49 mouse cellular contexts compared by ENCODE assay signal in genomic region chr7:144847067-144847466, GRCm38 (mm10). TPM values are rescaled to one million over a fixed set of nuclear protein-coding genes. Genes with fewer than 3 reads are reported as not detected.
"Had no signal": no experiment of that assay in that cellular context is flagged by ENCODE, and none has a peak within 500 bp of the region (broad histone marks: within the 10 kb centered on the region; RNA-seq: fewer than 3 reads in every experiment).

Gene Fgf4, plus strand, starts transcription at chr7:144847367.

- H3K27me3 ChIP-seq: hindbrain, embryonic 15.5 days had no signal

- H3K9me3 ChIP-seq: heart, embryonic 10.5 days; heart, embryonic 12.5 days; heart, embryonic 13.5 days; heart, embryonic 15.5 days; hindbrain, embryonic 10.5 days; hindbrain, embryonic 13.5 days; hindbrain, embryonic 15.5 days; intestine, embryonic 15.5 days; kidney, embryonic 15.5 days had no signal

- H3K36me3 ChIP-seq: heart, embryonic 10.5 days; heart, embryonic 12.5 days; heart, embryonic 13.5 days; heart, embryonic 15.5 days; hindbrain, embryonic 10.5 days; hindbrain, embryonic 13.5 days; hindbrain, embryonic 15.5 days; intestine, embryonic 15.5 days; kidney, embryonic 15.5 days had no signal

- H3K9ac ChIP-seq: heart, embryonic 12.5 days; heart, embryonic 13.5 days; heart, embryonic 15.5 days; hindbrain, embryonic 13.5 days; hindbrain, embryonic 14.5 days; hindbrain, embryonic 15.5 days; intestine, embryonic 15.5 days; kidney, embryonic 15.5 days had no signal

- H3K27ac ChIP-seq: heart, embryonic 10.5 days; heart, embryonic 13.5 days; heart, embryonic 15.5 days; hindbrain, embryonic 10.5 days; hindbrain, embryonic 13.5 days; hindbrain, embryonic 14.5 days; hindbrain, embryonic 15.5 days; hindbrain, postnatal 0 days; intestine, embryonic 15.5 days; kidney, embryonic 15.5 days; kidney, postnatal 0 days; layer of hippocampus, adult 2 months; left cerebral cortex, adult 2 months had no signal

- ATAC-seq: hindbrain, embryonic 16.5 days; hindbrain, postnatal 0 days; inflammation-experienced regulatory T-cells, adult 6 months; intestine, embryonic 15.5 days; intestine, embryonic 16.5 days; intestine, postnatal 0 days had no signal

- H3K4me3 ChIP-seq: heart, embryonic 10.5 days; heart, embryonic 12.5 days; heart, embryonic 13.5 days; heart, embryonic 15.5 days; hindbrain, embryonic 10.5 days; hindbrain, embryonic 13.5 days; hindbrain, embryonic 15.5 days; intestine, embryonic 15.5 days; kidney, embryonic 15.5 days; layer of hippocampus, adult 2 months; left cerebral cortex, adult 2 months had no signal

- H3K4me1 ChIP-seq: heart, embryonic 10.5 days; heart, embryonic 12.5 days; heart, embryonic 13.5 days; heart, embryonic 15.5 days; hindbrain, embryonic 13.5 days; hindbrain, embryonic 15.5 days; intestine, embryonic 15.5 days; kidney, embryonic 15.5 days had no signal

- H3K4me2 ChIP-seq: heart, embryonic 11.5 days; heart, embryonic 12.5 days; heart, embryonic 13.5 days; heart, embryonic 15.5 days; hindbrain, embryonic 13.5 days; hindbrain, embryonic 14.5 days; hindbrain, embryonic 15.5 days; intestine, embryonic 15.5 days; kidney, embryonic 15.5 days had no signal

- DNase-seq: heart, postnatal 10 days; heart, postnatal 14 days; heart, postnatal 36 days; heart, postnatal 4 days; kidney, adult 11 months; kidney, adult 18-20 months; kidney, adult 2 months; kidney, adult 8-10 months; kidney, adult 9 months; kidney, postnatal 10 days; kidney, postnatal 14 days; kidney, postnatal 25 days; kidney, postnatal 36 days; kidney, postnatal 4 days; layer of hippocampus, adult 9-11 months; layer of hippocampus, postnatal 36 days had no signal

RNA-seq across cellular contexts. Expression of gene Fgf4, which starts in this region (rescaled TPM):
- total RNA-seq: heart, postnatal 10 days; heart, postnatal 14 days; heart, postnatal 25 days; heart, postnatal 36 days; heart, postnatal 4 days; hematopoietic stem cell, adult 5-6 weeks; hindbrain, postnatal 0 days; layer of hippocampus, adult 2 months; layer of hippocampus, adult 8-10 months; layer of hippocampus, postnatal 10 days; layer of hippocampus, postnatal 14 days; layer of hippocampus, postnatal 25 days; layer of hippocampus, postnatal 36 days; left cerebral cortex, adult 18-20 months; left cerebral cortex, adult 2 months; left cerebral cortex, adult 8-10 months had no signal
- polyA plus RNA-seq: heart, embryonic 11.5 days; heart, embryonic 12.5 days; heart, embryonic 13.5 days; heart, embryonic 14.5 days; heart, embryonic 15.5 days; heart, postnatal 0 days; hindbrain, embryonic 10.5 days; hindbrain, embryonic 11.5 days; hindbrain, embryonic 13.5 days; hindbrain, embryonic 14.5 days; hindbrain, embryonic 15.5 days; hindbrain, embryonic 16.5 days; hindbrain, postnatal 0 days; inflammation-experienced regulatory T-cells, adult 6 months; intestine, embryonic 14.5 days; intestine, embryonic 15.5 days; intestine, embryonic 16.5 days; intestine, postnatal 0 days; kidney, adult 2 months; kidney, embryonic 14.5 days; kidney, embryonic 15.5 days; kidney, embryonic 16.5 days; kidney, postnatal 0 days had no signal
